Mouse (Mus musculus) 416B (cell line): Measurements from ENCODE around the gene Nav2.

ENCODE experiments used
- DNase-seq: peaks from one replicate; pipeline ENCODE4 v3.0.0; 2011; ENCODE audit warnings: low read depth

Gene Nav2

DNA sequence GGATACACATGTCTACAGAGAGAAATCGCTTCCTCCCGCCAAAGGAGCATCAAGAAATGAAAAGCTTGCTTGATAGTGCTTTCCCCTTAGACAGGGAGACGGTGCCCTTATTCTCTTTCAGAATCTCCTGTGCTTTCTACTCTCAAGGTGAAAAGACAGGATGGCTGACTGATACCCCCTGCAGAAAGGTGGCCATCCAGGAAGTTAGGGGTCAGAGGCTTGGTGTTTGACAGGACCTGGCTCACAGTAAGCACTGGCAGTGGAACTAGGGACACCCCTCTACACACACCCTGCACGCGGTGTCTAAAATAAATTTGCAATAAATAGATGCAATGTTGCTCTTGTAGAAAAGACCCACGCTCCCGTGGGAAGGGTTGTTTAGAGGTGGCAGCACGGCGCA is 723.4 kb downstream of the Nav2 start:
- DNase-seq, result no peak

DNA sequence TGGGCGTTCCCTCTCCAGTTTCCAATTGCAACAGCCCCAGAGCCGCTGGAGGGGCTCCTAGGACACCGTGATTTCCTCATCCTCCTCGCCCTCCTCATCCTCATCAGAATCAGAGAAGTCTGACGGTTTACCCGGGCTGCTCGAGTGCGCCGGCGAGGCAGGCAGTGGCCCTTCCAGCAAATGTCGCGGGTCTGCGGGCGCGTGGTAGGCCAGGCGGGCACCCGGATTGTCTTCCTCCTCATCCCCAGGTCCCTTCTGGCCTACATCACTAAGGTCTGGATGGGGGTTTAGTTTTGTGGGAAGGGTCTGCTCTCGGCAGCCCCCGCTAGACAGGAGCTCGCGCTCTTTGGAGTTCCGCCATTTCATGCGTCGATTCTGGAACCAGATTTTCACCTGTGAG is 723.9 kb downstream of the Nav2 start:
- DNase-seq, result no peak

DNA sequence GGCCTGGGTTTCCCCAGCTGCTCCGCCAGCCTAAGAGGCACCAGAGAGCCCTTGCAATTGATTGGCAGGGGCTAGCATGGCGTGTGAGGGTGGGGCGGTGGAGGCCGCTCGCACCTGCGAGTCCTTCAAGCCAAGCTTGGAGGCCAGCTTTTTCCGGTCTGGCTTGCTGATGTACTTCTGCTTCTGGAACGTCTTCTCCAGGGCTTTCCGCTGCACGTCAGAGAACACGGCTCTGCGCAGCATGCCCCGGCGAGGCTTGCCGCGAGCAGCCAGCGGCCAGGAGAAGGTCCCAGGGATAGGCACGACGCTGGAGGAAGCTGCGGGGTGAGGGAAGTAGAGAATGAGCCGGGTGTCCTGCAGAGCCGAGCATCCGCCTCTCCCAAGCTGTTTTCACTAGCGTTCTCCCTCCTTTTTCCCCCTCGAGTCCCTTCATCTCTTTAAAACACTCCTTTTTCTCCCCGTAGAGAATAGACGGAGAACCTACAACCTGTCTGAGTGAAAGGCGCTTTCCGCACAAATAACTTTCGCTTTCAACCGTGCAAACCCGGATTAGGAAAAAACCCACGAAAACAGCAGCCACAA is 725.0 kb downstream of the Nav2 start:
- DNase-seq, result no peak

DNA sequence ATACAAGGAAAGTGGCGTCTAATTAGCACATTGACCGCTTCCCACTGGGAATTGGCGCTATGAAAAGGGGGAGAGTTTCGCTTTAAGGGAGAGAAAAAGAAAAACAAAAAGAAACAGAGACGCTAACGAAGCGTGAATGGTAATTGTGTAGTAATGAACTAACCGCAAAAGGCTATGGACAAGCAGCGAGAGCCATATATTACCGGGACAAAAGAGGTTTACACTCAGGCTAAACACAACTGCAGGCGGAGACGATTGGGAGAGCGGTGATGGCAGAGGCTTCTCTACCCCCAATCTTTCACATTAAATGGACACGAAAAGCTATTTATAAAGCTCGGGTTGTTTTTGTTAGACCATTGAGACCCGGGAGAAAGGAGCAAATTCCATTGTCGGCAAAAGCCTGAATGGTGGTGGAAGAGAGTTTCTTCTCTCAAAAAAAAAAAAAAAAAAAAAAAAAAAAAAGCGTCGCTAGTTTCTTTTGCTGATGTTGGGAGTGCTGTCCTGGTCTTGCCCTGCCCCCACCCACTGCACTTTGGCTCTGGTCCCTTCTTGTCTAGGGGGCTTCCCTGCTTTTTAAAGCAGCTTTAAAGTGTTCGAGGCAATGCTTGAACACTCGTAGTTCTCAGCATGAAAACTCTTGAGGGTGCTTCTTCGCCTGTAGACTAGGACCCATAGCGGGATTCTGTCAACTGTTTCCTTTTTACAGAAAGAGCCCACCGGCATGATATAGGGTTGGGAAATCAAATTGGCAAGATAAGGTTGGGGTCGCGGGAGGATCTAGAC is 726.0 kb downstream of the Nav2 start:
- no peak for DNase-seq

DNA sequence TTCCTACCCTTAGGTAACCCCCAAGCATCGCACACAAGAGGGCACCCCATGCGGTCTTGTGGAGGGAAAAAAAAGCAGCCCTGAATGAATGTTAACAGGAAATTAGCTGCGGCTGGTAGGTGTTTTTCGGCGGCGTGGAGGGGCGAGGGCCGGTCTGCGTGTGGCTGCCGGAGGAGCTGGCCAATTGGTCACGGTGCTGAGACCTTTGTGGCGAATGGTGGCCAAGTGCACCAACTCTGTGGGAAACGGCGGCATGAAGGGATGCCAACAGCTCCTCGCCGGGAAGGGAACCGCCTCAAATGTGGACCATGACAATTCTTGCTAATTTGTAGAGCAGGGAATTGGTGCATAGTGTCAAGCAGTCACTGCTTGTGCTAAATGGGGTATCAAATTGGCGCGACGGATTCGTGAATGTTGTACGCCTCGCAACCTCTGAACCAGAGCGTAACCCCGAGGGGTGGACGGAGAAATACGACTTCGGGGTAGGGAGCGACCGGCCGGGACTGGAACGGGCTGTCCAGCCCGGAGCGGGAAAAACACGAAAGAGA is 726.6 kb downstream of the Nav2 start:
- DNase-seq, result no peak

DNA sequence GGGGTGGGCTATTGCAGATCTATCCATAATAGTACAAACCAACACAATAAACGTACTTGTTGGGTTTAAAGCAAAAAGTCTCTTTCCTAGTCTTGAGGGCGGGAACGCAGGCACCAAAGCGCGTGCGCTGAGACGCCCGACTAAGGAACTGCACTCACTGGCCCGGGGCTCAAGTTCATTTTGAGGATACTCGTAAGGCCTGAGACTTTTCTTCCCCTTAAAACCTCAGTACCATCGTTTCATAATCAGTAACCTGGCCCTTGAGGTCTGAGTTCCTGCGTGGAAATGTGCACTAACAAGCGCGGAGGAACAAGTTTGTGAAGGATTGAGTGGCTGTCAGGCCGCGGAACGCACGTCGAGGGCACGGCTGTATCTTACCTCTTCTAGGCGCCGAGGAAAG is 727.5 kb downstream of the Nav2 start:
- DNase-seq, result no peak

DNA sequence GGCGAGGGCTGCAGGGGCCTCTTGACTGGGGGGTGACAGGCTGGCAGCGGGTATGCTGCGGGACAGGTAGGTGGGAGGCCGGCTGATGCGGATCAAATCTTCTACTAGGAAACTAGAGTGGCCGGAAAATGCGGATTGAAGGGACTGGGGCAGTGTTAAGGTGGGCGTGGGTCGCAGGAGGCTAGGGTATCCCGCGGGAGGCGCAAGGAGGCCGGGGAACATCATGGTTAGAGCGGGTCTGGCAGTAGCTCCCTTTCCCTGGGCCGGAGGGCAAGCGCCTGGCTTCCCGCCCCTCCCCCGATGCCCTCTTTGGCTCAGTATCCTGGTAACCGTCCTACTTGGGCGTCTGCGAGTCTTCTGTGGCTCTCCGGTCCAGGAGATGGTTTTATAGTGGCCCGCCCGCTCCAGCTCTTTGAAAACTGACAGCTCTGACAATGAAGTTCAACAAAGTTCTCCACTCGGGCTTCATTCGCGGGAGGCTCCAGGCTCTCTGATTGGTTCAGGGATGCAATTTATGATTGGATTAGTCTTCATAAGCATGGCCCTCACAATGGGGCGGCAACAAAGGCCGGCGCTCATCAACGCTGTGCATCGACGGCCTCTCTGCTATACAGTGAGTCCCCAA is 728.1 kb downstream of the Nav2 start, which contains the start of gene Dbx1:
Gene Dbx1 (minus strand): TSS at position 359 of the 625 bp plus-strand sequence.
- no peak for DNase-seq

DNA sequence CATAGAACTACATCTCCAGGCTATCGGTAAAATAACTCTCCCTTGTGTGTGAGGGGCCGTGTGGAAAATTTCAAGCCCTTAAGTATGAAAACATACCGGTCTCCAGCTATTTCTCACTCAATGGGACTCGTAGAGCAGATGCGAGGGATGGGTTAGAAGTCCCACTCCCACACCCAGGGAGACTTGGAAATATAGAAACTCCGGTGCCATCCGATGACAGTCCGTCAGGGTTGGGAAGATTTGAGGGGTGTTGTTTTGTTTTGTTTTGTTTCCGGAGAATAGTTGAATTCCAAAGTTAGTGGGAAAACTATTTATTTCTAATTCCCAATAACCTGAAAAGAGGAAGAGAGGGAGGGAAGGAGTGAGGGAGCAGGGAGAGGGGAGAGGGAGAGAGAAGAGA is 728.8 kb downstream of the Nav2 start:
- DNase-seq, result no peak

DNA sequence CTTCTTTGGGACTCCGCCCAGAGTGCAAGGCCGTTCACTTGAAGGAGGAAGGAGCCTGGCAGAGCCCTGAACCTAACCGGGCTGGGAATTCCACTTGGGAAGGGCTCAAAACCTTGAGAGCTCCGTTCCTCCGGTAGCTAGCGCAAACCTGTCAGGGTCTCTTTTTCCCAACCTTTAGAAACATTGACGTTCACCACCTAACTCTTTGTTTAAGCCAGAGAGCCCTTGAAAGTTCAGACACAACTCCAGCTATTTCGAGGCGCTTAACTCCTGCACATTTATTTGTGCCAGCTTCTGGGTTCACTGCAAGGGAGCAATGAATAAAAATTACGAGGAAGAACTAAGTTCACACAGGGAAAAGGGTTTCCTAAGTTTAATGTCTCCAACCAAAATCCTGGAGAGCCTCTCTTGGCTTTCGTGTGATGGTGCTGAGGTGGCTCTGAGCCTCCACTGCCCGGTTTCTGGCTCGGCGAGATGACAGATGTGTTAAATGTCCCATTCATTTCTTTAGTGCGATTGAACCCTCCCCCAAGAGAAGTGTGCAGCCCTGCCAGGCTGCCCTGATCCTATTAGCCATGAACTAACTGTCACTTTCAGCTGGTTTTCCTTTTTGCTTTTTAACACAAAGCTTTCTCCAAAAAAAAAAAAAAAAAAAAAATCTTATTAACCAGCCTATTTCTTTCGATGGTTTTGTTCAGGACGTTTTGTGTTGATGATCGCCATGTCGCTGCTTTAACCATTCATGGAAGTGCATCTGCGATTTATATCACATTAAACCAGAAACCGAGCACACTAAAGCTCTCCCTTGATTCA is 729.5 kb downstream of the Nav2 start:
- no peak for DNase-seq

DNA sequence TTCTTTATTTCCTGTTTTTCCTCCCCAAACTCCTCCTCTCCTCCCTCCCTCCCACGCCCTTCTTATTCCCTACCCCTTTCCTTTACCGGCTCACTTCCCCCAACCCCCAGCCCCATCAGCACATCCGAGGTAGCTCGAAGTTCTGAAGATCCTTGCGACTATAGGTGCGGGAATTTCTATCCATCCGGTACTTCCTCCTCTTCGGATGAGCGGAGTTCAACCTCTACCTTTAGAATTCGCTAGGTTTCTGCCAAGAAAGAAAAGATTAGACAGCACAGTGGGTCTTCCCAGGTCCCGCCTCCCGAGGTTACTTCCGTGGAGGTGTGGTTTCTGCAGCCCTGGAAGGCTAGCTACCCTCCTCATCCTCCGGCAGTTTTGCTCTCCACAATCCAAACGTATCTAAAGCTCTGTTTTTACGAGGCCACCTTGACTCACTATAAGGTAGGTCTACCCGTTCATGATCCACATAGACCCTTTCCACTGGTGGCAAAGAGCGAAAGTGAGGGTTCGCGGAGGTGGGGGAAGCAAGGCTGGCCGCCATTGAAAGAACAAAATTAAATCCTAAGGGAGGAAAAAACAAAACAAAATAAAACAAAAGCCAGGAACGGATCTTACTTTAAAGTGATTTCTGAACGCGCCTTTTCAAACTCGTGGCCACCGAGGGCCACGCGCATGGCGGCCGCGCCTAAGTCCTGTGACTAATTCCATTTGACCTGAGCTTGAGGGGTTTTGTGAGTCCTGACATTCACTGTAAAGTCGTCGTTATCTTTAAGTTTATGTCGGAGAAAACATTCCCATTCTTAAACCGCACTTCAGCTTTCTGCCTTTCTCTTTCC is 730.6 kb downstream of the Nav2 start:
- no peak for DNase-seq

DNA sequence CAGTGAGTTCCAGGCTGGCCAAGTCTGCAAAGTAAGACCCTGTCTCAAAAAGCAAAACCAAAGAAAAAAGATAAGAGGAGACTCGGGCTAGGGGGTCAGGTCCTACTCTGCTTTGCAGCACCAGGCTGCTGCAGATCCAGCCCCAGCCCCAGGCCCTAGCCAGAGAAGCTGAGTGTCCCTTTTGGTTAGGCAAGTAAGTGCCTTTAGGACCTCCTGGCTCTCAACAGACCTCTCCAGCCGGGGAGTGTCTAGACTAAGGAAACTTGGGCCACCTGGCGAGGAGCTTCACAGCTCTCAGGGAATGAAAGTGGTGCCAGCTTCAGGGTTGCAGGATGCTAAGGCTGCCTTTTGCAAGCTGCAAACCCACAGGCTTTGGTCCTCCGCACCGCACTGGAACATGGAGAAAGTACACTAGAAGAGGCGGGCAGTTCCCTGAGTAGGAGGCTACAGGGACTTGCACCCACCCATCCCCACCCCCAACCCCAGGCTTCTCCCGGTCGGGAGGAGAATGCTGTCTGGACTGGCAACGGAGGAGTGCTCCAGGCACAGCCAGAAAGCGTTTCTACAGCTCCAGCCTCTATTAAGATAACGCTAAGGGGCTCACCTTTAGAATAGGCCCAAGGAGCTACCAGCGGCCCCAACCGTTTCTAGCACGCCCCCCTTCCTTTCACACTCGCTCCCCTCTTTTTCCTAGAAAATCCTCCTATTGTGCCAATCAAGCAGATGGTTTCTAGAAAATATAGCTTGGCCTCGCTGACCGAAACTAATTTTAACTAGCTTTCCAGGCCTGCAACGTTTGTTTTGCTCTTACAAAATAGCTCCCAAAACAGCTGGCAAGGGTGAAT is 731.6 kb downstream of the Nav2 start:
- DNase-seq, result no peak

DNA sequence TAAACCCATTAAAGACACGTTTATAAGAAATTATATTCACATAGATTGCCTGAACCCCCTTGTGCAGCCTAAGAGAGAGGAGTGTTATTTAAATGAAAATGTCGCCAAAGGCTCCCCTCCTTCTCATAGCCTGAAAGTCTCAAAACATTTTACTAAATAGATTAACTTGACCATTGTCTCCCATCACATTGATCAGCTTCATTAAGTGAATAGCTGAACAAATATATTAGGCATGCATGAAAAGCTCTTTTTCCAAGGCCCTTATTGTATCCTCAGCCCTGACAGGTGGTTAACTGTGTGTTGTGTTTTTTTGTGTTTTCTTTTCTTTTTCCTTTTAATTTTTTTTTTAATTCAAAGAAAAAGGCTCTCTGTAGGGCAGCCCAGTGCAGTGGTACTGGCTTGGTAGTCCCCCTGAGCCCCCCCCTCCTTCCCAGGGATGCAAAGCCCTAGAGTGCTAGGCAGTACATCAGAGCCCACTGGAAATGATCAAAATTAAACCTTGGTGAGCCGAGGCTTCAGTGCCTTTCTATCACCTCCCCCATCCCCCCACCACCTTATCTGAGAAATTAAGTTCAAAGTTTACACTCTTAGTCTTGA is 732.3 kb downstream of the Nav2 start:
- DNase-seq, result no peak
